Mouse (Mus musculus) splenic B cell, adult 2 months (primary cell): ENCODE measurements around the gene Nfkbie.
A peak's percentile ranks its signal among the peaks of the same experiment; 100 is the strongest.

ENCODE experiments used
- DNase-seq: peaks from one replicate; pipeline ENCODE4 v3.0.0-alpha.2; 2011; ENCODE audit warnings: low read depth, low spot score
- H3K27me3 ChIP-seq: 2 replicates; pipeline ENCODE4 v1.6.1; 2012; ENCODE audit warnings: mild to moderate bottlenecking, low read length, moderate library complexity, mixed read lengths; ENCODE audit not compliant: control insufficient read depth, poor library complexity, insufficient read depth, severe bottlenecking
- H3K36me3 ChIP-seq: 2 replicates; pipeline ENCODE4 v1.6.1; 2012; ENCODE audit warnings: mild to moderate bottlenecking, low read length, moderate library complexity, mixed read lengths; ENCODE audit not compliant: control insufficient read depth, poor library complexity, insufficient read depth, severe bottlenecking

Nfkbie gene

GRCm38 (mm10) chr17:45526571-45526970 is 28.9 kb upstream of the Nfkbie start:
- H3K27me3 ChIP-seq, result no peaks in the 10 kb centered on the region
- no peak for DNase-seq
- H3K36me3 ChIP-seq, result no peaks in the 10 kb centered on the region

GRCm38 (mm10) chr17:45530346-45530782 is 25.1 kb upstream of the Nfkbie start:
- no peaks in the 10 kb centered on the region for H3K36me3 ChIP-seq
- no peak for DNase-seq
- no peaks in the 10 kb centered on the region for H3K27me3 ChIP-seq

- Histone ChIP-seq H3K36me3 (no peaks in the 10 kb centered on the region), H3K27me3 (no peaks in the 10 kb centered on the region)
- DNase-seq, result no peak
Observed at GRCm38 (mm10) chr17:45532896-45533295, 22.6 kb upstream of the Nfkbie start.

- Histone ChIP-seq H3K27me3 (no peaks in the 10 kb centered on the region), H3K36me3 (no peaks in the 10 kb centered on the region)
- peak; percentile 13 for DNase-seq
Observed at GRCm38 (mm10) chr17:45536264-45536663, 19.2 kb upstream of the Nfkbie start.

- H3K27me3 ChIP-seq, result no peaks in the 10 kb centered on the region
- no peaks in the 10 kb centered on the region for H3K36me3 ChIP-seq
- no peak for DNase-seq
Observed at GRCm38 (mm10) chr17:45538394-45538793, 17.1 kb upstream of the Nfkbie start.

GRCm38 (mm10) chr17:45539664-45540063 is 15.8 kb upstream of the Nfkbie start:
- H3K36me3 ChIP-seq, result no peaks in the 10 kb centered on the region
- DNase-seq, result no peak
- H3K27me3 ChIP-seq, result no peaks in the 10 kb centered on the region

- DNase-seq, result no peak
- Histone ChIP-seq H3K27me3 (peaks cover under 1% of the 10 kb centered on the region; the same call in 1 of the 2 replicates), H3K36me3 (no peaks in the 10 kb centered on the region)
Observed at GRCm38 (mm10) chr17:45542129-45542528, 13.4 kb upstream of the Nfkbie start.

- Histone ChIP-seq H3K36me3 (no peaks in the 10 kb centered on the region), H3K27me3 (peaks cover 2% of the 10 kb centered on the region; the same call in 1 of the 2 replicates)
- DNase-seq, result no peak
Observed at GRCm38 (mm10) chr17:45542705-45543104, 12.8 kb upstream of the Nfkbie start.

- peaks cover 2% of the 10 kb centered on the region for H3K27me3 ChIP-seq
- no peak for DNase-seq
- no peaks in the 10 kb centered on the region for H3K36me3 ChIP-seq
Observed at GRCm38 (mm10) chr17:45543115-45543514, 12.4 kb upstream of the Nfkbie start.

GRCm38 (mm10) chr17:45544001-45544872 is 11.3 kb upstream of the Nfkbie start:
- DNase-seq, result peak; percentile 45
- peaks cover 3% of the 10 kb centered on the region for H3K27me3 ChIP-seq
- H3K36me3 ChIP-seq, result no peaks in the 10 kb centered on the region

GRCm38 (mm10) chr17:45544873-45545277 is 10.6 kb upstream of the Nfkbie start:
- Histone ChIP-seq H3K27me3 (peaks cover 3% of the 10 kb centered on the region), H3K36me3 (no peaks in the 10 kb centered on the region)
- no peak for DNase-seq

- DNase-seq, result peak; percentile 9
- no peaks in the 10 kb centered on the region for H3K36me3 ChIP-seq
- peaks cover 3% of the 10 kb centered on the region for H3K27me3 ChIP-seq
Observed at GRCm38 (mm10) chr17:45545278-45545961, 10.1 kb upstream of the Nfkbie start.

GRCm38 (mm10) chr17:45546941-45547340 is 8.6 kb upstream of the Nfkbie start:
- Histone ChIP-seq H3K36me3 (no peaks in the 10 kb centered on the region), H3K27me3 (peaks cover 3% of the 10 kb centered on the region)
- no peak for DNase-seq

- peak; percentile 15 for DNase-seq
- H3K27me3 ChIP-seq, result peaks cover 3% of the 10 kb centered on the region
- no peaks in the 10 kb centered on the region for H3K36me3 ChIP-seq
Observed at GRCm38 (mm10) chr17:45547461-45548190, 7.9 kb upstream of the Nfkbie start.
